Mouse (Mus musculus) kidney, embryonic 14.5 days (tissue): ENCODE results near the gene Thbs3. TPM values are rescaled to one million over a fixed set of nuclear protein-coding genes. Genes with fewer than 3 reads are reported as not detected.

Source experiments
- microRNA counts: library from miRNA; unstranded; fragments of <30 nt; microRNA quantifications from one replicate; lab custom pipeline; 2017
- microRNA-seq: library from miRNA; unstranded; fragments of <30 nt; microRNA quantifications from one replicate; pipeline ENCODE4, GENCODE M21; 2016
- polyA plus RNA-seq: library from polyadenylated mRNA; unstranded; fragments of >200 nt; fragmentation: Nextera tagmentation; extraction: Ambion mirVana; gene quantifications from 2 replicates; pipeline ENCODE4 v1.2.1, GENCODE M21; 2014

The Thbs3 gene
- polyA plus RNA-seq, 1 experiment from 2014 or later = 13.2 TPM

MicroRNAs within 50 kb of the gene (microRNA counts, 519-probe panel; counts per million panel counts)
- not detected for microRNA mmu-miR-92b (lab: Ali Mortazavi, UCI)

Small RNAs within 50 kb of the gene (microRNA-seq; reads per million reads assigned to microRNA genes)
- gene Mir92b = 199 reads per million, percentile 63 among the genes with 10 or more reads in this experiment

Other genes starting within 250 kb of the Thbs3 start
- 12.5 and 16.7 TPM in 2 replicates for gene Rusc1, start 121.9 kb upstream of the Thbs3 start, polyA plus RNA-seq
- gene Gm43738, start 114.1 kb upstream of the Thbs3 start, polyA plus RNA-seq = not detected in 2 replicates
- 186 and 191 TPM in 2 replicates for gene Fdps, start 113.2 kb upstream of the Thbs3 start, polyA plus RNA-seq
- gene Pklr, start 79.0 kb upstream of the Thbs3 start, polyA plus RNA-seq = 1.3 and 1.5 TPM in 2 replicates
- gene Hcn3, start 55.0 kb upstream of the Thbs3 start, polyA plus RNA-seq = 0.49 and 0.73 TPM in 2 replicates
- 33.8 and 35.1 TPM in 2 replicates for gene Clk2, start 50.4 kb upstream of the Thbs3 start, polyA plus RNA-seq
- 84.6 and 107 TPM in 2 replicates for gene Scamp3, start 37.7 kb upstream of the Thbs3 start, polyA plus RNA-seq
- gene Fam189b, start 32.0 kb upstream of the Thbs3 start, polyA plus RNA-seq = 34.5 and 49.3 TPM in 2 replicates
- 32.0 and 37.4 TPM in 2 replicates for gene Gba, start 12.3 kb upstream of the Thbs3 start, polyA plus RNA-seq
- 217 and 259 TPM in 2 replicates for gene Mtx1, start 11.9 kb downstream of the Thbs3 start, polyA plus RNA-seq
- gene Muc1, start 13.9 kb downstream of the Thbs3 start, polyA plus RNA-seq = 8.0 and 13.6 TPM in 2 replicates
- 321 and 407 TPM in 2 replicates for gene Krtcap2, start 30.8 kb downstream of the Thbs3 start, polyA plus RNA-seq
- gene Trim46, start 31.1 kb downstream of the Thbs3 start, polyA plus RNA-seq = 2.8 and 3.6 TPM in 2 replicates
- gene Dpm3, start 44.2 kb downstream of the Thbs3 start, polyA plus RNA-seq = 134 and 200 TPM in 2 replicates
- gene Slc50a1, start 55.4 kb downstream of the Thbs3 start, polyA plus RNA-seq = 55.1 and 64.1 TPM in 2 replicates
- gene Efna1, start 66.0 kb downstream of the Thbs3 start, polyA plus RNA-seq = 45.4 and 58.8 TPM in 2 replicates
- gene Efna3, start 107.8 kb downstream of the Thbs3 start, polyA plus RNA-seq = 9.7 and 10.1 TPM in 2 replicates
- 30.1 and 36.6 TPM in 2 replicates for gene Efna4, start 122.8 kb downstream of the Thbs3 start, polyA plus RNA-seq
- gene Adam15, start 134.8 kb downstream of the Thbs3 start, polyA plus RNA-seq = 35.9 and 47.1 TPM in 2 replicates
- 0.18 and 0.30 TPM in 2 replicates for gene Dcst2, start 146.8 kb downstream of the Thbs3 start, polyA plus RNA-seq
- 0.63 and 1.5 TPM in 2 replicates for gene Dcst1, start 150.1 kb downstream of the Thbs3 start, polyA plus RNA-seq
- 1.8 and 2.2 TPM in 2 replicates for gene Zbtb7b, start 179.6 kb downstream of the Thbs3 start, polyA plus RNA-seq
- not detected in 2 replicates for gene Lenep, start 187.6 kb downstream of the Thbs3 start, polyA plus RNA-seq
- gene Flad1, start 196.7 kb downstream of the Thbs3 start, polyA plus RNA-seq = 19.6 and 24.9 TPM in 2 replicates
- gene Cks1b, start 203.2 kb downstream of the Thbs3 start, polyA plus RNA-seq = 632 and 773 TPM in 2 replicates
- 42.8 and 64.0 TPM in 2 replicates for gene Shc1, start 203.3 kb downstream of the Thbs3 start, polyA plus RNA-seq
- 45.7 and 53.0 TPM in 2 replicates for gene Pygo2, start 215.0 kb downstream of the Thbs3 start, polyA plus RNA-seq
- gene Pbxip1, start 221.5 kb downstream of the Thbs3 start, polyA plus RNA-seq = 15.5 and 19.4 TPM in 2 replicates
- 53.8 and 60.4 TPM in 2 replicates for gene Pmvk, start 239.4 kb downstream of the Thbs3 start, polyA plus RNA-seq